Mouse (Mus musculus) large intestine, adult 2 months (tissue): ENCODE results near the gene Stard8. TPM values are rescaled to one million over a fixed set of nuclear protein-coding genes. Genes with fewer than 3 reads are reported as not detected.
"Not testable (repeated sequence)": the region's sequence is repeated elsewhere in the genome, so short reads cannot be mapped to it uniquely, and the experiment has no call there.

Experiments used
- DNase-seq: peaks from one replicate; pipeline ENCODE4 v3.0.0-alpha.2; 2012; ENCODE audit warnings: low read depth, low spot score
- WGBS: fragments of 180-500 bp; shearing (Covaris S2); methylation state at CpG from one replicate; pipeline ENCODE4 v1.1.7; 2018; 5-methylcytosine and 5-hydroxymethylcytosine counted together
- polyA plus RNA-seq: library from polyadenylated mRNA; depleted of rRNA; stranded (reverse); fragments of >200 nt; gene quantifications from 2 replicates; pipeline ENCODE4 v1.2.3, GENCODE M21; 2012

The Stard8 gene
- polyA plus RNA-seq, 1 experiment: 3.5 TPM

DNA sequence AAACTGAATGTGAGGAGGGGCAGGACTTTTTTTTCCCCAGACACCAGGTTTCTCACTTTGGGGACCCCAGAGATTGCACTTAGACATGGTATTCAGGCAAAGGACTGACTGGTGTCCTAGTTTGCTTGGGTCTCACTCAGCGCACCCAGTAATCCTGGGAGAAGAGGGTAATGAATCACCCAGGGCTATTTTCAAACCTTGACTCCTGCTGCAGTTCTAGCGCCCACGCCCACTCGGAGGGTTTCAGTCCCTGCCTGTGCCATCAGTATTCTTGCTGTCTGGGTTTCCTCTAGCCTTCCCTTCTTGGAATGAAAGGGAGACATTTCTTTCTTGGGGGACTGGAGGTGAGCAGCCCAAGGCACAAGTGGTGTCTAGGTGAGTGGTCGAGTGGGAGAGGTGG lies 40.7 kb downstream of the Stard8 start:
- 81% methylated on average over 5 of the region's 5 CpGs for WGBS
- no peak for DNase-seq

DNA sequence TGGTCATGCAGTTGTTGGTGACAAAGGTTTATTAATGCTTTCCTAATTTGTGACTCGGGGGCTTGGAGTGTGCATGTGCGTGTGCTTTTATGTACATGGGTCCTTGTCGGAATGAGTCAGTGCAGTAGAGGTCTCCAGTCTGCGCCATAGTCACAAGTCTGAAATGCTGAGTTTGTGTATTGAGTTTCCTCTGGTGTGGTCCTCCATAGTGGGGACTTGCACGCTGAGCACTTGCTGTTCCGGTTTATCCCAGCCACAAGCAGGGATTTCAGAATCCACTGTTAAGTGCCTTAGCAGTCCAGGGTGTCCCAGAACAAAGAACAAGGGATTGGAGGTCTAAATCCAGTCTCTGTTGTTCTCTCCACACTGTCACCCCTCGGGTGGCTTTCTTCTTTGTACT lies 42.3 kb downstream of the Stard8 start:
- DNase-seq: no peak
- WGBS: 79% methylated on average over 7 of the region's 7 CpGs

DNA sequence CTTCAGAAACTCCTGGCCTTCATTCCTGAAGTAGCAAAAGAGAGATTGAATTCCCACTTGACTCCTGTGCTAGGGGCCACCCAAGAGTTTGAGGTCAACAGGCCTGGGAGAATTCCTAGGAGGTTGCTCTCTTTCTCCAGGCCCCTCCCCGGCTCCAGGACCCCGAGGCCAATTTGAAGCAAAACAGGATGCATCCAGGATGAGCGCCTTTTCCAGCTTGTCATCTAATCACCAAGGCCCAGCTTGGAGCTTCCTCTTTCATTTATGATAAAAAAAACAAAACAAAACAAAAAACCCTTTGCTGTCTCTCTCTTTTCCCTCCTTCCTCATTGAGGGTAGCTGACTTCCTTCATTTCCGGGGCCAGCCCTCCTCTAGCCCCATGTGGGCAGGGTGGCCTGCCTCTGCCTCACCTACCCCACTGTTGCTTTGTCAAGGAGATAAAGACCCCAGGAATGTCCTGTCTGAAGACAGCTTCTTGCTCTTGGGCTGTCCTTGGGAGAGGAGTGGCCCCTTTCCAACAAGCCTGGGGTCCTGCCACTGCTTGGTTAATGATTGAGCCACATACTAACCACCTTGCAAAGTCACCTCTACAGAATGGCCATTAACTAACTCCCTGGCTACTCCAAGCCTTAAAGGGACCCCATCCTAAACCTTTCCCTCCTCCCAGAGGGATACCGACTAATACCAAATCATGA lies 43.5 kb downstream of the Stard8 start:
- no peak for DNase-seq
- 51% methylated on average over 5 of the region's 5 CpGs for WGBS

DNA sequence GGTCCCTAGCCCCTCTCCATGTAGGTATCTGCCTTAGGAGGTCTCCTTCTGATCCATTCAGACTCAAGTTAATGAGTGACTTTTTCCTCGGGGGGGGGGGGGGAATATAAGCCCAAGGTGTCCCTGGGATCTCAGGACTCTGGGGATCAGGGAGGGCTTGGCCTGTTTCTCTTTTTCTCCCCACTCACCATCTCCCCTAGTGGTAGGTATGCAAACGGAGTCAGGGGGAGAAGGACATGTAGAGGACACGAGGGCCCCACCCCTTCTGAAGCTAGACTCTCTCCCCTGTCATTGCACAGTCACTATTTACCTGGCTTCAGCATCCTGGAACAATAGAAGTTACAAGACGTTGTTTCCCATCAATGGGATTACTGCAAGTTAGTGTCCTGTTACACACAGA lies 45.1 kb downstream of the Stard8 start:
- 29% methylated on average over 4 of the region's 4 CpGs for WGBS

DNA sequence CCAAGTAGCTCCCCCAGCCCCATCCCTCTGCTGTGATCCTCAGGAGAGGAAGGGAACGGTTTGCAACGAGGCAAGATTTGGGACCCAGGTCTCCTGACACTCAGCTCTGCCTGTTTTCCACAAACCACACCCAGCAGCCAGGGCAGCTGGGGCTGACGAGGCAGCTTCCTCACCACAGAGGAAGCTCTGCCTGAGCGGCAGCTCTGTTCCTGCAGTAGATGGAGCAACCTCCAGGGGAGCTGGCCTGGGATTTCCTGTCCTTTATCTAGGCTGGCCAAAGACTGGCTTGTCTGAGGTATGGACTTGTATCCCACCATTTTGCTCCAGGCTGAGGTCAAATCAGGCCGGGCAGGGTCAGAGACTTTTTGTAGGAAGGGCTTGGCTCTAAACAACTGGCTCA lies 46.2 kb downstream of the Stard8 start:
- 54% methylated on average over 5 of the region's 5 CpGs for WGBS
- DNase-seq: no peak

More for the DNA sequence above, 45.1 kb downstream of the Stard8 start:
- DNase-seq: no peak

- no peak for DNase-seq
- WGBS: 83% methylated on average over 10 of the region's 10 CpGs
Observed at GRCm38 (mm10) chrX:99050736-99051481, 47.9 kb downstream of the Stard8 start.

DNA sequence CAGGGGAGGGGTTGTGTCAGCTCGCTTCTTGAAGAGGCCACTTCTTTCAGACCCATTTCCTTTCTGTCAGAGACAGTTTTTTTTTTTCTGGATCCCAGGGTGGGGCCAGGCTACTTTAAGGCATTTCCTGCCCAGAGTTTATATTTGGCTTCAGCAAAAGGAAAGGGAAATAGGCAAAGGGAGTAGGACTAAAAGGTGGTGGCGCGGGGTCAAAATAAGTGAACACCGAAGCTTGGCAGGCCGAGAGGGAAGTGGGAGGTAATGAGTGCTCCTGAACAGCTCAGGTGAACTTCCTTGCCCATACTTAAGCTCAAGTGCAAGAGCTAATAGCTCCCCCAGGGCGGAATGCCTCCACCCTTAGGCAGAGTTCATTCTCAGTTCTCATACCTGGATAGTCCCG lies 49.2 kb downstream of the Stard8 start:
- WGBS: 49% methylated on average over 7 of the region's 7 CpGs
- DNase-seq: no peak

- DNase-seq: no peak
- 56% methylated on average over 7 of the region's 7 CpGs for WGBS
Observed at GRCm38 (mm10) chrX:99054512-99054911, 51.5 kb downstream of the Stard8 start.

- DNase-seq: no peak
- WGBS: 75% methylated on average over 6 of the region's 6 CpGs
Observed at GRCm38 (mm10) chrX:99057772-99058440, 54.9 kb downstream of the Stard8 start.

- 43% methylated on average over 4 of the region's 4 CpGs for WGBS
Observed at GRCm38 (mm10) chrX:99059119-99059518, 56.1 kb downstream of the Stard8 start.

GRCm38 (mm10) chrX:99065582-99065981 lies 62.5 kb downstream of the Stard8 start:
- WGBS: 92% methylated on average over 9 of the region's 9 CpGs
- DNase-seq: no peak

More at GRCm38 (mm10) chrX:99059119-99059518, 56.1 kb downstream of the Stard8 start:
- no peak for DNase-seq

DNA sequence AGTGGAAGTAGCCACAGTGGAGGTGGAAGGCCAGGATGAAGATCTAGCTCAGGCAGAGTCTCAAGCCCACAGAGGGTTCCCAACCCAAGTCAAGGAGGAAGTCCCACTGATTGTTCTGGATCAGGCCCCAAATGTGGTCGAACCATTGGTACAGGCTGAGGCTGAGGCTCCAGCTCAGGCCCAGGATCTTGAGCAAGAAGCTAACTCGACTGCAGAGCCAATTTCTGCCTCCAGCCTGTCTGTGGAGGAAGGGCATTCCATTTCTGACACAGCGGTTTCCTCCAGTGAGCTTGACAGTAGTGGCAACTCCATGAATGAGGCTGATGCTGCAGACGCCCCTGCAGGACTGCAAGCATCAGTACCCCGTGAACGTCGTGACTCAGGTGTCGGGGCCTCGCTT lies 63.5 kb downstream of the Stard8 start:
- WGBS: 81% methylated on average over 9 of the region's 9 CpGs
- DNase-seq: no peak

- WGBS: 64% methylated on average over 7 of the region's 7 CpGs
- no peak for DNase-seq
Observed at GRCm38 (mm10) chrX:99067232-99067631, 64.2 kb downstream of the Stard8 start.

- 63% methylated on average over 8 of the region's 9 CpGs for WGBS
Observed at GRCm38 (mm10) chrX:99067671-99068151, 64.7 kb downstream of the Stard8 start.

DNA sequence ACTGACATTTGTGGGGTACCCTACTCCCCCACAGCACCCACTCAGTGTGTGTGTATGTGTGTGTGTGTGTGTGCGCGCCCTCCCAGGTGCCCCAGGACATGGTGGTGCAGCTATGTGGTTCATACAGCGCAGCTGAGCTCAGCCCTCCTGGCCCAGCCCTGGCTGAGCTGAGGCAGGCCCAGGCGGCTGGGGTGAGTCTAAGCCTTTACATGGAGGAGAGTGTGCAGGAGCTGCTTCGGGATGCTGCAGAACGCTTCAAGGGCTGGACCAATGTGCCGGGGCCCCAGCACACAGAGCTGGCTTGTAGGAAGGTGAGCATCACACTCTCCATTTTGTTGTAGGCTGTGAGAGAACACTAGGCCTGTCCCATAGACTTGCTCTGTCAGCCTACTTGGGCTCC lies 68.1 kb downstream of the Stard8 start:
- no peak for DNase-seq
- WGBS: 96% methylated on average over 7 of the region's 7 CpGs

More at GRCm38 (mm10) chrX:99067671-99068151, 64.7 kb downstream of the Stard8 start:
- no peak for DNase-seq

GRCm38 (mm10) chrX:99072596-99072995 lies 69.5 kb downstream of the Stard8 start:
- WGBS: 96% methylated on average over 13 of the region's 13 CpGs

DNA sequence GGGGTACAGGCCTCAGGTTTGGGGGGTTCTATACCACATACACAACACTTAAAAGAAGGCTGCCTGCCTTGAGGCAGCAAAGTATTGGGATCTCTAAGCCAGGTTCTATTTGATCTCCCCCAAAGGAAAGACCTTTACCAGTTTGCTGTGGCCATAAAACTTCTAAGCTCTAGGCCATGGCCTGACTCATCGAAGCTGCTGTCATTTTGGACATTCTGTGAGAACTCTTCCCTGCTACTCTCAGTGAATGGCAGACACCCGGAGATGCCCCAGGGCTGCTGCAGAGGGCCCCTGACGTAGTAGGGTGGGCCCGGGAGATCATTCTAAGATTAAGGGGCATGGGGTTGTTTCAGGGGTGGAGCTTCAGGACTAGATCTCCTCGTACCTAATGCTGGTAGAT lies 72.1 kb downstream of the Stard8 start:
- WGBS: 76% methylated on average over 5 of the region's 5 CpGs
- no peak for DNase-seq

More at GRCm38 (mm10) chrX:99072596-99072995, 69.5 kb downstream of the Stard8 start:
- no peak for DNase-seq

GRCm38 (mm10) chrX:99076460-99076859 lies 73.4 kb downstream of the Stard8 start:
- 41% methylated on average over 4 of the region's 4 CpGs for WGBS
- DNase-seq: no peak

DNA sequence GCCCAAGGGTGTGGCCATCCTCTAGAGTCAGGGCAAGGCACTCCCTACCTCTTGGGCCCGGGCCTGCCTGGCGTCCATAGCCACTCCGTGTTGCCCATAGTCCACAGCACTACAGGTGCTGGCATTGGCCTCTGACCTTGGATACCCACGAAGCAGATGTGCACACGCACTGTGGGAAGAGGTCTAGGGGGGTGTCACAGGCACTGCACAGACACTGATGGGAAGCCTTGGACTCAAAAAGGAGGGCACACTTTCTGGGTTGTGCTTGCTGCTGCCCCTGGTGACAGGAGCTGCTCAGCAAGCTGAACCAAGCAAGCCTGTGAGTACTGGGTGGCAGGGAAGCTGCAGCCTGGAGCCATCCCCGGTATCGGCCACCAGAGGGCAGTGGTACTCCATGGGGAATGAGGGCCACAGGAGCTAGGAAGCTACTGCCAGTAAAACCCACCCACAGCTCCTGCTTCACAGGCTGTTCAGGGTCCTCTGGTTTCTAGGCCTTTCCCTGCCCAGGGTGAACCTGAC lies 75.4 kb downstream of the Stard8 start:
- 61% methylated on average over 5 of the region's 7 CpGs for WGBS

GRCm38 (mm10) chrX:99092704-99093103 lies 89.7 kb downstream of the Stard8 start:
- 66% methylated on average over 2 of the region's 2 CpGs for WGBS
- no peak for DNase-seq

More for the DNA sequence above, 75.4 kb downstream of the Stard8 start:
- DNase-seq: not testable (repeated sequence)
